Mouse (Mus musculus): ENCODE measurements around the gene Slain1. TPM values are rescaled to one million over a fixed set of nuclear protein-coding genes. Genes with fewer than 3 reads are reported as not detected.

Gene Slain1
- polyA plus RNA-seq, 1 experiment from 2014 or later, result 2.4 TPM

GRCm38 (mm10) chr14:103702516-103702915, 52.5 kb downstream of the Slain1 start:
- Histone ChIP-seq H3K9me3 (ENCODE audit: control insufficient read depth, low read depth, low read length) (no peaks in the 10 kb centered on the region), H3K4me3 (ENCODE audit: low read depth, low read length) (no peak overlapping the region), H3K36me3 (ENCODE audit: control insufficient read depth, insufficient read depth, low read length) (no peaks in the 10 kb centered on the region), H3K27ac (ENCODE audit: low read length) (no peak overlapping the region), H3K4me1 (ENCODE audit: control insufficient read depth, insufficient read depth, low read length) (no peaks in the 10 kb centered on the region), H3K4me2 (replicated peaks; ENCODE audit: low read depth, low read length) (no peak overlapping the region), H3K27me3 (ENCODE audit: control insufficient read depth, insufficient read depth, low read length) (no peaks in the 10 kb centered on the region), H3K9ac (replicated peaks; ENCODE audit: low read depth, low read length) (no peak overlapping the region)
- no peak for ATAC-seq (ENCODE audit: insufficient number of reproducible peaks, insufficient read depth, low FRiP score, low read depth)
- whole genome bisulfite sequencing, result 89% methylated on average over 18 of the region's 18 CpGs

- no peaks in the 10 kb centered on the region for H3K27me3 ChIP-seq (ENCODE audit: control insufficient read depth, insufficient read depth, low read length)
- no peak overlapping the region for H3K27ac ChIP-seq (ENCODE audit: low read length)
- no peak for ATAC-seq (ENCODE audit: insufficient number of reproducible peaks, insufficient read depth, low FRiP score, low read depth)
- H3K4me1 ChIP-seq (ENCODE audit: control insufficient read depth, insufficient read depth, low read length), result no peaks in the 10 kb centered on the region
- no peaks in the 10 kb centered on the region for H3K36me3 ChIP-seq (ENCODE audit: control insufficient read depth, insufficient read depth, low read length)
- no peak overlapping the region for H3K4me3 ChIP-seq (ENCODE audit: low read depth, low read length)
- H3K9me3 ChIP-seq (ENCODE audit: control insufficient read depth, low read depth, low read length), result no peaks in the 10 kb centered on the region
- no peak overlapping the region for H3K9ac ChIP-seq (replicated peaks; ENCODE audit: low read depth, low read length)
- H3K4me2 ChIP-seq (replicated peaks; ENCODE audit: low read depth, low read length), result no peak overlapping the region
- WGBS, result 74% methylated on average over 13 of the region's 13 CpGs
These were observed 54.7 kb downstream of the Slain1 start for GRCm38 (mm10) chr14:103704771-103705170.

- no peaks in the 10 kb centered on the region for H3K4me1 ChIP-seq (ENCODE audit: control insufficient read depth, insufficient read depth, low read length)
- no peaks in the 10 kb centered on the region for H3K27me3 ChIP-seq (ENCODE audit: control insufficient read depth, insufficient read depth, low read length)
- H3K9me3 ChIP-seq (ENCODE audit: control insufficient read depth, low read depth, low read length), result no peaks in the 10 kb centered on the region
- no peak overlapping the region for H3K27ac ChIP-seq (ENCODE audit: low read length)
- no peak for ATAC-seq (ENCODE audit: insufficient number of reproducible peaks, insufficient read depth, low FRiP score, low read depth)
- H3K9ac ChIP-seq (replicated peaks; ENCODE audit: low read depth, low read length), result no peak overlapping the region
- H3K36me3 ChIP-seq (ENCODE audit: control insufficient read depth, insufficient read depth, low read length), result no peaks in the 10 kb centered on the region
- H3K4me2 ChIP-seq (replicated peaks; ENCODE audit: low read depth, low read length), result no peak overlapping the region
- WGBS, result 86% methylated on average over 6 of the region's 6 CpGs
- no peak overlapping the region for H3K4me3 ChIP-seq (ENCODE audit: low read depth, low read length)
These were observed 56.3 kb downstream of the Slain1 start for GRCm38 (mm10) chr14:103706347-103706746.

- no peak overlapping the region for H3K4me2 ChIP-seq (replicated peaks; ENCODE audit: low read depth, low read length)
- no peak for ATAC-seq (ENCODE audit: insufficient number of reproducible peaks, insufficient read depth, low FRiP score, low read depth)
- H3K9me3 ChIP-seq (ENCODE audit: control insufficient read depth, low read depth, low read length), result no peaks in the 10 kb centered on the region
- H3K4me3 ChIP-seq (ENCODE audit: low read depth, low read length), result no peak overlapping the region
- no peaks in the 10 kb centered on the region for H3K4me1 ChIP-seq (ENCODE audit: control insufficient read depth, insufficient read depth, low read length)
- WGBS, result 73% methylated on average over 2 of the region's 2 CpGs
- H3K9ac ChIP-seq (replicated peaks; ENCODE audit: low read depth, low read length), result no peak overlapping the region
- H3K27me3 ChIP-seq (ENCODE audit: control insufficient read depth, insufficient read depth, low read length), result no peaks in the 10 kb centered on the region
- no peaks in the 10 kb centered on the region for H3K36me3 ChIP-seq (ENCODE audit: control insufficient read depth, insufficient read depth, low read length)
- no peak overlapping the region for H3K27ac ChIP-seq (ENCODE audit: low read length)
These were observed 58.6 kb downstream of the Slain1 start for GRCm38 (mm10) chr14:103708601-103709000.

GRCm38 (mm10) chr14:103709261-103709660, 59.2 kb downstream of the Slain1 start:
- no peak for ATAC-seq (ENCODE audit: insufficient number of reproducible peaks, insufficient read depth, low FRiP score, low read depth)
- H3K36me3 ChIP-seq (ENCODE audit: control insufficient read depth, insufficient read depth, low read length), result no peaks in the 10 kb centered on the region
- no peaks in the 10 kb centered on the region for H3K27me3 ChIP-seq (ENCODE audit: control insufficient read depth, insufficient read depth, low read length)
- no peaks in the 10 kb centered on the region for H3K9me3 ChIP-seq (ENCODE audit: control insufficient read depth, low read depth, low read length)
- H3K9ac ChIP-seq (replicated peaks; ENCODE audit: low read depth, low read length), result no peak overlapping the region
- no peak overlapping the region for H3K4me3 ChIP-seq (ENCODE audit: low read depth, low read length)
- H3K4me2 ChIP-seq (replicated peaks; ENCODE audit: low read depth, low read length), result no peak overlapping the region
- no peak overlapping the region for H3K27ac ChIP-seq (ENCODE audit: low read length)
- 91% methylated on average over 11 of the region's 11 CpGs for WGBS
- no peaks in the 10 kb centered on the region for H3K4me1 ChIP-seq (ENCODE audit: control insufficient read depth, insufficient read depth, low read length)

- Histone ChIP-seq H3K27ac (ENCODE audit: low read length) (no peak overlapping the region), H3K27me3 (ENCODE audit: control insufficient read depth, insufficient read depth, low read length) (no peaks in the 10 kb centered on the region), H3K4me1 (ENCODE audit: control insufficient read depth, insufficient read depth, low read length) (no peaks in the 10 kb centered on the region), H3K9me3 (ENCODE audit: control insufficient read depth, low read depth, low read length) (no peaks in the 10 kb centered on the region), H3K9ac (replicated peaks; ENCODE audit: low read depth, low read length) (no peak overlapping the region), H3K36me3 (ENCODE audit: control insufficient read depth, insufficient read depth, low read length) (no peaks in the 10 kb centered on the region), H3K4me2 (replicated peaks; ENCODE audit: low read depth, low read length) (no peak overlapping the region), H3K4me3 (ENCODE audit: low read depth, low read length) (no peak overlapping the region)
- 83% methylated on average over 5 of the region's 5 CpGs for WGBS
- no peak for ATAC-seq (ENCODE audit: insufficient number of reproducible peaks, insufficient read depth, low FRiP score, low read depth)
These were observed 63.0 kb downstream of the Slain1 start for GRCm38 (mm10) chr14:103712986-103713385.

- WGBS, result 39% methylated on average over 5 of the region's 5 CpGs
- H3K9me3 ChIP-seq (ENCODE audit: control insufficient read depth, low read depth, low read length), result no peaks in the 10 kb centered on the region
- H3K36me3 ChIP-seq (ENCODE audit: control insufficient read depth, insufficient read depth, low read length), result no peaks in the 10 kb centered on the region
These were observed 67.5 kb downstream of the Slain1 start for GRCm38 (mm10) chr14:103717516-103717915.

GRCm38 (mm10) chr14:103717979-103718378, 68.0 kb downstream of the Slain1 start:
- H3K27me3 ChIP-seq (ENCODE audit: control insufficient read depth, insufficient read depth, low read length), result no peaks in the 10 kb centered on the region
- no peak overlapping the region for H3K9ac ChIP-seq (replicated peaks; ENCODE audit: low read depth, low read length)
- 64% methylated on average over 5 of the region's 5 CpGs for WGBS
- no peak overlapping the region for H3K4me3 ChIP-seq (ENCODE audit: low read depth, low read length)
- H3K4me2 ChIP-seq (replicated peaks; ENCODE audit: low read depth, low read length), result no peak overlapping the region
- peaks cover 4% of the 10 kb centered on the region; the same call in 1 of the 2 replicates for H3K4me1 ChIP-seq (ENCODE audit: control insufficient read depth, insufficient read depth, low read length)
- no peaks in the 10 kb centered on the region for H3K36me3 ChIP-seq (ENCODE audit: control insufficient read depth, insufficient read depth, low read length)
- no peak for ATAC-seq (ENCODE audit: insufficient number of reproducible peaks, insufficient read depth, low FRiP score, low read depth)
- H3K27ac ChIP-seq (ENCODE audit: low read length), result no peak overlapping the region
- H3K9me3 ChIP-seq (ENCODE audit: control insufficient read depth, low read depth, low read length), result no peaks in the 10 kb centered on the region

More at GRCm38 (mm10) chr14:103717516-103717915, 67.5 kb downstream of the Slain1 start:
- Histone ChIP-seq H3K4me3 (ENCODE audit: low read depth, low read length) (no peak overlapping the region), H3K4me1 (ENCODE audit: control insufficient read depth, insufficient read depth, low read length) (peaks cover 4% of the 10 kb centered on the region; the same call in 1 of the 2 replicates), H3K9ac (replicated peaks; ENCODE audit: low read depth, low read length) (no peak overlapping the region), H3K27me3 (ENCODE audit: control insufficient read depth, insufficient read depth, low read length) (no peaks in the 10 kb centered on the region), H3K27ac (ENCODE audit: low read length) (no peak overlapping the region), H3K4me2 (replicated peaks; ENCODE audit: low read depth, low read length) (no peak overlapping the region)
- ATAC-seq (ENCODE audit: insufficient number of reproducible peaks, insufficient read depth, low FRiP score, low read depth), result no peak

GRCm38 (mm10) chr14:103718393-103718792, 68.4 kb downstream of the Slain1 start:
- H3K27ac ChIP-seq (ENCODE audit: low read length), result no peak overlapping the region
- no peak for ATAC-seq (ENCODE audit: insufficient number of reproducible peaks, insufficient read depth, low FRiP score, low read depth)
- no peak overlapping the region for H3K9ac ChIP-seq (replicated peaks; ENCODE audit: low read depth, low read length)
- H3K4me1 ChIP-seq (ENCODE audit: control insufficient read depth, insufficient read depth, low read length), result peaks cover 4% of the 10 kb centered on the region; the same call in 1 of the 2 replicates
- no peak overlapping the region for H3K4me3 ChIP-seq (ENCODE audit: low read depth, low read length)
- H3K9me3 ChIP-seq (ENCODE audit: control insufficient read depth, low read depth, low read length), result no peaks in the 10 kb centered on the region
- 39% methylated on average over 5 of the region's 5 CpGs for WGBS
- no peaks in the 10 kb centered on the region for H3K36me3 ChIP-seq (ENCODE audit: control insufficient read depth, insufficient read depth, low read length)
- no peak overlapping the region for H3K4me2 ChIP-seq (replicated peaks; ENCODE audit: low read depth, low read length)
- H3K27me3 ChIP-seq (ENCODE audit: control insufficient read depth, insufficient read depth, low read length), result no peaks in the 10 kb centered on the region
